Mouse (Mus musculus) 3134 (cell line): ENCODE results near the gene Foxd3.

Experiments used
- DNase-seq: peaks from one replicate; pipeline ENCODE4 v3.0.0-alpha.2; 2011; ENCODE audit warnings: low spot score; ENCODE audit not compliant: insufficient read length; ENCODE audit errors: extremely low read depth

Foxd3 gene

GRCm38 (mm10) chr4:99656605-99657429, 718 bp downstream of the Foxd3 start:
- no peak for DNase-seq

- DNase-seq = no peak
Observed at GRCm38 (mm10) chr4:99657430-99657820, 1.3 kb downstream of the Foxd3 start.

GRCm38 (mm10) chr4:99657831-99658470, 1.9 kb downstream of the Foxd3 start:
- DNase-seq = no peak

GRCm38 (mm10) chr4:99658881-99659280, 2.8 kb downstream of the Foxd3 start:
- no peak for DNase-seq

- DNase-seq = no peak
Observed at GRCm38 (mm10) chr4:99659361-99660072, 3.4 kb downstream of the Foxd3 start.

- no peak for DNase-seq
Observed at GRCm38 (mm10) chr4:99660073-99660611, 4.0 kb downstream of the Foxd3 start.

GRCm38 (mm10) chr4:99660981-99661380, 4.9 kb downstream of the Foxd3 start:
- DNase-seq = no peak

- DNase-seq = no peak
Observed at GRCm38 (mm10) chr4:99661956-99662355, 5.9 kb downstream of the Foxd3 start.

GRCm38 (mm10) chr4:99662431-99662830, 6.3 kb downstream of the Foxd3 start:
- DNase-seq = no peak

GRCm38 (mm10) chr4:99662841-99663567, 6.9 kb downstream of the Foxd3 start:
- no peak for DNase-seq

GRCm38 (mm10) chr4:99663710-99664109, 7.6 kb downstream of the Foxd3 start:
- no peak for DNase-seq

- no peak for DNase-seq
Observed at GRCm38 (mm10) chr4:99670203-99670851, 14.2 kb downstream of the Foxd3 start.

GRCm38 (mm10) chr4:99675191-99675590, 19.1 kb downstream of the Foxd3 start:
- no peak for DNase-seq

GRCm38 (mm10) chr4:99683941-99684340, 27.8 kb downstream of the Foxd3 start:
- DNase-seq = no peak

GRCm38 (mm10) chr4:99686308-99686707, 30.2 kb downstream of the Foxd3 start:
- DNase-seq = no peak
